Mouse (Mus musculus) forebrain, embryonic 11.5 days (tissue): Measurements from ENCODE around the gene Cd200r3. TPM values are rescaled to one million over a fixed set of nuclear protein-coding genes. Genes with fewer than 3 reads are reported as not detected.

Experiments used
- ATAC-seq: fragments of 200-750 bp; cut with Nextera tagmentation; replicated peaks from 2 replicates; pipeline ENCODE4 v1.8.0; 2017; ENCODE audit warnings: moderate TSS enrichment; ENCODE audit not compliant: low FRiP score
- DNase-seq: peaks from one replicate; pipeline ENCODE4 v3.0.0-alpha.2; 2017; ENCODE audit warnings: low spot score
- H3K27ac ChIP-seq: fragments of 300-500 bp; sonication (generic); 2 replicates; pipeline ENCODE4 v1.5.1; 2014; ENCODE audit warnings: low read depth, low read length
- H3K27me3 ChIP-seq: fragments of 300-500 bp; sonication (generic); 2 replicates; pipeline ENCODE4 v1.6.1; 2014; ENCODE audit warnings: mild to moderate bottlenecking, low read length, mixed read lengths; ENCODE audit not compliant: control insufficient read depth, insufficient read depth
- H3K36me3 ChIP-seq: fragments of 300-500 bp; sonication (generic); 2 replicates; pipeline ENCODE4 v1.6.1; 2014; ENCODE audit warnings: mild to moderate bottlenecking, low read length, moderate library complexity, mixed read lengths; ENCODE audit not compliant: control insufficient read depth, insufficient read depth
- H3K4me1 ChIP-seq: fragments of 300-500 bp; sonication (generic); replicated peaks from 2 replicates; pipeline ENCODE4 v1.6.1; 2014; ENCODE audit warnings: low read length, mixed read lengths; ENCODE audit not compliant: control insufficient read depth, insufficient read depth
- H3K4me2 ChIP-seq: fragments of 300-500 bp; sonication (generic); 2 replicates; pipeline ENCODE4 v1.6.1; 2014; ENCODE audit warnings: low read depth, mild to moderate bottlenecking, low read length, moderate library complexity, mixed read lengths; ENCODE audit not compliant: severe bottlenecking
- H3K4me3 ChIP-seq: fragments of 300-500 bp; sonication (generic); 2 replicates; pipeline ENCODE4 v1.5.1; 2014; ENCODE audit warnings: low read depth, low read length
- H3K9ac ChIP-seq: fragments of 300-500 bp; sonication (generic); 2 replicates; pipeline ENCODE4 v1.6.1; 2014; ENCODE audit warnings: low read length
- H3K9me3 ChIP-seq: fragments of 300-500 bp; sonication (generic); 2 replicates; pipeline ENCODE4 v1.6.1; 2016; ENCODE audit warnings: low read length, mixed read lengths; ENCODE audit not compliant: control insufficient read depth
- WGBS: fragments of 180-500 bp; shearing (Covaris S2); extraction: QIAGEN DNeasy Blood & Tissue Kit; methylation state at CpG from one replicate; pipeline ENCODE4 v1.1.7; 2014; 5-methylcytosine and 5-hydroxymethylcytosine counted together
- polyA plus RNA-seq: library from polyadenylated mRNA; unstranded; fragments of >200 nt; fragmentation: Nextera tagmentation; extraction: Ambion mirVana; gene quantifications from 2 replicates; pipeline ENCODE4 v1.2.1, GENCODE M21; 2014

Gene Cd200r3
- polyA plus RNA-seq, 1 experiment from 2014 or later: not detected

DNA sequence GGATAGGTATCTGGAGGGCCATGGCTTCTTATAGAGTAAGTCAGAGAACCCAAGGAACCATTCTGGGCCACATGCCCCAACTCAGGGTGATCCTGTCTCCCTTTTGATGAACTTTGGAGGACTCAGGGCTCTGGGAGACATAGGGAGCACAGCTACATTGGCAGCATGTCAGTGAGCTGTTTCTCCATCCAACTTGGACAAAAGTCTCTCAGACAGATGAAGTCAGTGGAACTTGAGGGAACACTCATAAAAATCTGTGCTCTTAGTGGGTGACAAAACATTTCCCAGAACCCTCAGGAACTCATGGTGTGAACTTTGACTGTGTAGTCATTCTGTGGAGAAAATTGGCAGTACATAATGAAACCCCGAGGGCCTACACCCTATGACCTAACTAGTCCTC lies 53.2 kb downstream of the Cd200r3 start:
- ATAC-seq: no peak
- Histone ChIP-seq H3K27ac (no peak overlapping the region), H3K4me1 (no peaks in the 10 kb centered on the region), H3K36me3 (no peaks in the 10 kb centered on the region), H3K4me2 (no peak overlapping the region), H3K27me3 (no peaks in the 10 kb centered on the region), H3K4me3 (no peak overlapping the region), H3K9me3 (no peaks in the 10 kb centered on the region), H3K9ac (no peak overlapping the region)
- DNase-seq: no peak
- WGBS: 83% methylated on average over 1 of the region's 1 CpGs

DNA sequence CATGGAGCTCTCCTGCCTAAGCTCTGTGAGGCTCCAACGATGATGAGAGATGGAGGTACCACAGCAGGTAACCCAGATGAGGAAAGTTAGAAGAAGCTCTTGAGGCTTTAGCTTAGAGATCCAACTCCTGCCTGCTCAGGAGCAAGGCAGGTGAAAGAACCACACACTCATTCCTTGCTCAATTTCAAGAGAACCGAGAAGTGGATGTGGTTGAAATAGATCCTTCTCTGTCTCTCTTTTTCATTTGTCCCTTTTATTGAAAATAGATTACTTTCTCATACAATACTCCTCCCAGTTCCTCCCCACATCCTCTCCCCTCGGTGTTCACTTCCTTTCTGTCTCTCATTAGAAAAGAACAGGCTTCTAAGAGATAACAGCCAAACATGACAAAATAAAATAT lies 56.1 kb downstream of the Cd200r3 start:
- Histone ChIP-seq H3K4me3 (no peak overlapping the region), H3K4me1 (no peaks in the 10 kb centered on the region), H3K9ac (no peak overlapping the region), H3K36me3 (no peaks in the 10 kb centered on the region), H3K27me3 (no peaks in the 10 kb centered on the region), H3K27ac (no peak overlapping the region), H3K9me3 (no peaks in the 10 kb centered on the region), H3K4me2 (no peak overlapping the region)
- ATAC-seq: no peak
- no peak for DNase-seq
- 76% methylated on average over 3 of the region's 3 CpGs for WGBS

DNA sequence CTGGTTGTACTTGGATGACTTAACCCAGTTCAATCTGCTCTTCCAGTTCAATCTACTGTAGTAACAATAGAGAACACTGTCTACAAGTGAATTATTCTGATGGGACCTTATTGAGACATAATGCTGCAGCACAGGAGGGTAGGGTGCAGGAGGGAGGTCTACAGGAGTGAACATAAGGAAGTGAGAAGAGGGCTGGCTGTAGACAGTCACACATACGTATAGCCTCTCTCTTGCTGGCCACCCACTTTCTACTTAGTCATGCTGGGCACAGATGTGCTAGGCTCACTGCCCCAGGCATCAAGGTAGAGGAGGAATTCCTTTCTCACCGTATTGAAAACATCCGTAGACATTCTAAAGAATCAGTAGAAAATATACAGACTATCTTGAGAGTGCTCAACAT lies 61.0 kb downstream of the Cd200r3 start:
- Histone ChIP-seq H3K27me3 (no peaks in the 10 kb centered on the region), H3K36me3 (no peaks in the 10 kb centered on the region), H3K9me3 (no peaks in the 10 kb centered on the region), H3K4me3 (no peak overlapping the region), H3K9ac (no peak overlapping the region), H3K4me1 (no peaks in the 10 kb centered on the region), H3K27ac (no peak overlapping the region), H3K4me2 (no peak overlapping the region)
- WGBS: 64% methylated on average over 3 of the region's 3 CpGs
- DNase-seq (no peak), ATAC-seq (no peak)

GRCm38 (mm10) chr16:45005280-45005679 lies 61.8 kb downstream of the Cd200r3 start:
- Histone ChIP-seq H3K36me3 (no peaks in the 10 kb centered on the region), H3K9ac (no peak overlapping the region), H3K4me1 (no peaks in the 10 kb centered on the region), H3K4me2 (no peak overlapping the region), H3K9me3 (no peaks in the 10 kb centered on the region), H3K4me3 (no peak overlapping the region), H3K27ac (no peak overlapping the region), H3K27me3 (no peaks in the 10 kb centered on the region)
- ATAC-seq (no peak), DNase-seq (no peak)
- WGBS: 69% methylated on average over 3 of the region's 3 CpGs

DNA sequence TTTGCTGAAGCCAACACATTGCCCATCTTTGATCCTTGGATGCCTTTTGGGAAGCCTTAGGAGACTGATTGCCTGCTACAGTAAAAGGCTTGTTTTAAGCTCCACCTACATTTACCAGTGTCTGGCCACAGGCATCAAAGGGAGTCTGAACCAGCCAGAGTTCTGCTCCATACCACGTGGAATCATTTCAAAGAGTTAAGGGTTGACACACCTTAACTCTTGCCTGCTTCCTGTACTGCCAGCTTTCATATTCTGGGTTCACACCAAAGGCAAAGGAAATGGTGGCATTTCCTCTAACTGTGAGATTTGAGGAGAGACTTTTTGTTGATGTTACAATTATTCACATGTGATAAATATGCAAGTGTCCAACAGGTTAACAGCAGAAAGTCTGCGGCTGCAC lies 63.5 kb downstream of the Cd200r3 start:
- no peaks in the 10 kb centered on the region for H3K36me3 ChIP-seq
- H3K27me3 ChIP-seq: no peaks in the 10 kb centered on the region
- H3K4me1 ChIP-seq: no peaks in the 10 kb centered on the region
- H3K9ac ChIP-seq: no peak overlapping the region
- ATAC-seq (no peak), DNase-seq (no peak)
- no peak overlapping the region for H3K4me2 ChIP-seq
- no peak overlapping the region for H3K4me3 ChIP-seq
- 70% methylated on average over 2 of the region's 2 CpGs for WGBS
- no peaks in the 10 kb centered on the region for H3K9me3 ChIP-seq
- no peak overlapping the region for H3K27ac ChIP-seq

GRCm38 (mm10) chr16:45007807-45008206 lies 64.3 kb downstream of the Cd200r3 start:
- H3K36me3 ChIP-seq: no peaks in the 10 kb centered on the region
- no peak for ATAC-seq
- no peaks in the 10 kb centered on the region for H3K9me3 ChIP-seq
- H3K27me3 ChIP-seq: no peaks in the 10 kb centered on the region
- no peak overlapping the region for H3K9ac ChIP-seq
- 87% methylated on average over 4 of the region's 4 CpGs for WGBS
- no peak overlapping the region for H3K27ac ChIP-seq
- H3K4me1 ChIP-seq: no peaks in the 10 kb centered on the region
- no peak overlapping the region for H3K4me2 ChIP-seq
- no peak for DNase-seq
- no peak overlapping the region for H3K4me3 ChIP-seq

DNA sequence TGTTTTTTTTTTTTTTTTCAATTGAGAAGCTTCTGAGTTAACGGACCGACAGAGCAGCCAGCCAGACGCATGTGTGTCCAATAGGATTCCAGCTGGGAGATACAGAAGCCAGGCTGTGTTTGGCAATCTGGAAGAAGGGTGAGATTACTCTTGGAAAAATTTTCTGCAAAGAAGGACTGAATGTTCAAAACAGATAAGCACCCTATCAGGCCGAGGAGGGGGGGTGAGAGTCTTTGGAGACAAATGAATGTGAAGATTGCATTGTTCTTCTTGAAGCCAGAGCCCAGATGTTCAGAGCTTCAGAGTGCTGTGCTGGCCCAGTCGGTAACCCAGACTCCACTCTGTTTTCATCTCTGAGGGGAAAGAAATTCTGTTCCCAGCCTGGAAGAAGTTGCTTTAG lies 66.2 kb downstream of the Cd200r3 start:
- H3K9ac ChIP-seq: no peak overlapping the region
- no peaks in the 10 kb centered on the region for H3K4me1 ChIP-seq
- H3K27me3 ChIP-seq: no peaks in the 10 kb centered on the region
- H3K4me3 ChIP-seq: no peak overlapping the region
- H3K36me3 ChIP-seq: no peaks in the 10 kb centered on the region
- WGBS: 56% methylated on average over 5 of the region's 5 CpGs
- no peak for ATAC-seq
- no peak overlapping the region for H3K27ac ChIP-seq
- no peak overlapping the region for H3K4me2 ChIP-seq
- no peaks in the 10 kb centered on the region for H3K9me3 ChIP-seq
- no peak for DNase-seq

DNA sequence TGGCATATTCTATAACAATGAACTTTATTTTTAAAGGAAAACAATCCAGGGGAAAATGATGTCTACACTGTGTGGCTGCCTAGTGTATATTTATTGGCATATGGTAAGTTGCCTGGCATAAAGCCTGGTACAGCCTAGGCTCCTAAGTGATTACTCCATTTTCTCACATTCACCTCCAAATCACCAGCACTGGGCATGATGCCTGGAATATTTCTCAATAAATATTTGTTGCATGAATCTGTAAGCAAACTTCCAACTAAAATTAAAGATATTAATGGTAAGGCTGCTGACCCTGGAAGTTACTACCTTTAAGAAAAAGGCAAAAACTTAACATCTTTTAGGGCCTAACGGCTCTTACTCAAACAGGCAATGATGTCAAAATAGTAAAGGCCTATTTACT lies 72.1 kb downstream of the Cd200r3 start:
- no peak overlapping the region for H3K4me2 ChIP-seq
- no peak overlapping the region for H3K27ac ChIP-seq
- H3K4me3 ChIP-seq: no peak overlapping the region
- H3K27me3 ChIP-seq: no peaks in the 10 kb centered on the region
- H3K4me1 ChIP-seq: no peaks in the 10 kb centered on the region
- DNase-seq (no peak), ATAC-seq (no peak)
- H3K9ac ChIP-seq: no peak overlapping the region
- WGBS: 91% methylated on average over 1 of the region's 1 CpGs
- H3K36me3 ChIP-seq: no peaks in the 10 kb centered on the region
- H3K9me3 ChIP-seq: no peaks in the 10 kb centered on the region

DNA sequence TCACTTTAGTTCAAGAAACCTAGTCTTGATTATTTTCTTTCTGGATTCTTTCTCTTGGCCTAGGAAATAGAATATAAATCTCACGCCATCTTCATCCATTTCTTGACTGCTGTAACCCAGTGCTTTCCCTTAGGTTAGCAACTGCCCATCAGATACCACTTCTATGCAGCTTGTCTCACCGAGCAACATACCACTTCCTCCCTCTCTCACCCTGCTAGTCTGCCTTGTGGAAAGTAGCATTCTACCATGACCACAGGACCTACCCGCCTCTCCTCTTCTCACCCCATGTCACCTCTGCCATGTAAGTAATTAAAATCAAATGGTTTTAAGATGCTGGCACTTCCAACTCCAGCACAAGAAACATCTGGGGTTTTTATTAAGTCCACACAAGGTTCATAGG lies 73.0 kb downstream of the Cd200r3 start:
- Histone ChIP-seq H3K27me3 (no peaks in the 10 kb centered on the region), H3K36me3 (no peaks in the 10 kb centered on the region), H3K4me1 (no peaks in the 10 kb centered on the region), H3K9ac (no peak overlapping the region), H3K4me3 (no peak overlapping the region), H3K9me3 (no peaks in the 10 kb centered on the region), H3K4me2 (no peak overlapping the region), H3K27ac (no peak overlapping the region)
- WGBS: 82% methylated on average over 3 of the region's 3 CpGs
- no peak for DNase-seq
- no peak for ATAC-seq
